Mouse (Mus musculus): Measurements from ENCODE around the gene Chat. TPM values are rescaled to one million over a fixed set of nuclear protein-coding genes. Genes with fewer than 3 reads are reported as not detected.
A peak's percentile ranks its signal among the peaks of the same experiment; 100 is the strongest.

Chat gene
- 4.8 and 5.7 TPM in 2 replicates for polyA plus RNA-seq (2015; fragmentation: Nextera tagmentation; extraction: Ambion mirVana)

GRCm38 (mm10) chr14:32465889-32466288 is at the start of gene Chat:
Gene Chat, minus strand, starts transcription at chr14:32465989.
- Histone ChIP-seq H3K27ac (replicated peaks) (no peak within 1 kb of the TSS), H3K9me3 (replicated peaks) (no peaks in the 10 kb centered on the region), H3K4me3 (replicated peaks) (peak within 1 kb of the TSS; percentile 40), H3K4me1 (peaks cover 33% of the 10 kb centered on the region), H3K4me2 (peak within 1 kb of the TSS; percentile 70), H3K9ac (replicated peaks) (peak within 1 kb of the TSS; percentile 36), H3K36me3 (no peaks in the 10 kb centered on the region), H3K27me3 (replicated peaks) (peaks cover 67% of the 10 kb centered on the region)
- ATAC-seq (ENCODE audit: low FRiP score): no peak
- 18% methylated on average over 13 of the region's 13 CpGs for WGBS

GRCm38 (mm10) chr14:32513336-32514032 is 47.7 kb upstream of the Chat start, which contains the start of gene Ercc6:
Gene Ercc6, plus strand, starts transcription at chr14:32513521.
- peaks cover 17% of the 10 kb centered on the region for H3K36me3 ChIP-seq
- H3K4me1 ChIP-seq: peaks cover 19% of the 10 kb centered on the region
- peak within 1 kb of the TSS; percentile 74 for H3K9ac ChIP-seq (replicated peaks)
- H3K4me3 ChIP-seq (replicated peaks): peak within 1 kb of the TSS; percentile 76
- no peaks in the 10 kb centered on the region for H3K27me3 ChIP-seq (replicated peaks)
- H3K27ac ChIP-seq (replicated peaks): peak within 1 kb of the TSS; percentile 90
- 0% methylated on average over 62 of the region's 62 CpGs for WGBS
- no peaks in the 10 kb centered on the region for H3K9me3 ChIP-seq (replicated peaks)
- peak; percentile 96 for ATAC-seq (ENCODE audit: low FRiP score)
- H3K4me2 ChIP-seq: peak within 1 kb of the TSS; percentile 79

GRCm38 (mm10) chr14:32512912-32513311 is 47.1 kb upstream of the Chat start:
- Histone ChIP-seq H3K9me3 (replicated peaks) (no peaks in the 10 kb centered on the region), H3K36me3 (peaks cover 14% of the 10 kb centered on the region), H3K4me1 (peaks cover 19% of the 10 kb centered on the region), H3K4me3 (replicated peaks) (peak overlapping the region; percentile 76), H3K4me2 (peak overlapping the region; percentile 79), H3K27ac (replicated peaks) (peak overlapping the region; percentile 90), H3K9ac (replicated peaks) (peak overlapping the region; percentile 74), H3K27me3 (replicated peaks) (no peaks in the 10 kb centered on the region)
- peak; percentile 34; the same call in 1 of the 2 replicates for ATAC-seq (ENCODE audit: low FRiP score)
- 36% methylated on average over 9 of the region's 9 CpGs for WGBS

GRCm38 (mm10) chr14:32509443-32509961 is 43.7 kb upstream of the Chat start:
- Histone ChIP-seq H3K4me1 (peaks cover 10% of the 10 kb centered on the region), H3K4me3 (replicated peaks) (no peak overlapping the region), H3K27me3 (replicated peaks) (no peaks in the 10 kb centered on the region), H3K9ac (replicated peaks) (no peak overlapping the region), H3K4me2 (no peak overlapping the region), H3K36me3 (no peaks in the 10 kb centered on the region), H3K9me3 (replicated peaks) (no peaks in the 10 kb centered on the region), H3K27ac (replicated peaks) (no peak overlapping the region)
- ATAC-seq (ENCODE audit: low FRiP score): no peak
- WGBS: 93% methylated on average over 6 of the region's 6 CpGs

- H3K36me3 ChIP-seq: no peaks in the 10 kb centered on the region
- H3K9ac ChIP-seq (replicated peaks): no peak overlapping the region
- no peak overlapping the region for H3K4me3 ChIP-seq (replicated peaks)
- H3K27me3 ChIP-seq (replicated peaks): no peaks in the 10 kb centered on the region
- no peaks in the 10 kb centered on the region for H3K9me3 ChIP-seq (replicated peaks)
- WGBS: 75% methylated on average over 10 of the region's 10 CpGs
- no peak overlapping the region for H3K4me2 ChIP-seq
- H3K27ac ChIP-seq (replicated peaks): no peak overlapping the region
- no peak for ATAC-seq (ENCODE audit: low FRiP score)
- H3K4me1 ChIP-seq: peaks cover 6% of the 10 kb centered on the region
Measured at GRCm38 (mm10) chr14:32508105-32508835, 42.5 kb upstream of the Chat start.

- H3K36me3 ChIP-seq: no peaks in the 10 kb centered on the region
- no peaks in the 10 kb centered on the region for H3K9me3 ChIP-seq (replicated peaks)
- H3K9ac ChIP-seq (replicated peaks): no peak overlapping the region
- H3K27me3 ChIP-seq (replicated peaks): no peaks in the 10 kb centered on the region
- H3K4me2 ChIP-seq: no peak overlapping the region
- 83% methylated on average over 4 of the region's 4 CpGs for WGBS
- ATAC-seq (ENCODE audit: low FRiP score): no peak
- no peak overlapping the region for H3K4me3 ChIP-seq (replicated peaks)
- H3K27ac ChIP-seq (replicated peaks): no peak overlapping the region
- peaks cover 2% of the 10 kb centered on the region; the same call in 1 of the 2 replicates for H3K4me1 ChIP-seq
Measured at GRCm38 (mm10) chr14:32507216-32507615, 41.4 kb upstream of the Chat start.

GRCm38 (mm10) chr14:32506329-32506728 is 40.5 kb upstream of the Chat start:
- no peak overlapping the region for H3K4me3 ChIP-seq (replicated peaks)
- no peaks in the 10 kb centered on the region; the same call in 1 of the 2 replicates for H3K27me3 ChIP-seq (replicated peaks)
- H3K36me3 ChIP-seq: no peaks in the 10 kb centered on the region
- peaks cover 2% of the 10 kb centered on the region; the same call in 1 of the 2 replicates for H3K4me1 ChIP-seq
- no peak for ATAC-seq (ENCODE audit: low FRiP score)
- no peak overlapping the region for H3K27ac ChIP-seq (replicated peaks)
- no peak overlapping the region for H3K4me2 ChIP-seq
- H3K9me3 ChIP-seq (replicated peaks): no peaks in the 10 kb centered on the region
- H3K9ac ChIP-seq (replicated peaks): no peak overlapping the region
- 90% methylated on average over 10 of the region's 10 CpGs for WGBS

GRCm38 (mm10) chr14:32503897-32504296 is 38.1 kb upstream of the Chat start:
- peaks cover 2% of the 10 kb centered on the region; the same call in 1 of the 2 replicates for H3K4me1 ChIP-seq
- H3K4me2 ChIP-seq: no peak overlapping the region
- H3K36me3 ChIP-seq: no peaks in the 10 kb centered on the region
- no peak for ATAC-seq (ENCODE audit: low FRiP score)
- H3K9me3 ChIP-seq (replicated peaks): no peaks in the 10 kb centered on the region
- no peak overlapping the region for H3K9ac ChIP-seq (replicated peaks)
- no peaks in the 10 kb centered on the region; the same call in 1 of the 2 replicates for H3K27me3 ChIP-seq (replicated peaks)
- no peak overlapping the region for H3K4me3 ChIP-seq (replicated peaks)
- H3K27ac ChIP-seq (replicated peaks): no peak overlapping the region
- 89% methylated on average over 1 of the region's 1 CpGs for WGBS

GRCm38 (mm10) chr14:32502764-32503688 is 37.2 kb upstream of the Chat start:
- Histone ChIP-seq H3K9ac (replicated peaks) (no peak overlapping the region), H3K4me3 (replicated peaks) (no peak overlapping the region), H3K27me3 (replicated peaks) (no peaks in the 10 kb centered on the region; the same call in 1 of the 2 replicates), H3K4me2 (no peak overlapping the region), H3K9me3 (replicated peaks) (no peaks in the 10 kb centered on the region), H3K36me3 (no peaks in the 10 kb centered on the region), H3K4me1 (peaks cover 2% of the 10 kb centered on the region; the same call in 1 of the 2 replicates), H3K27ac (replicated peaks) (no peak overlapping the region)
- WGBS: 66% methylated on average over 9 of the region's 9 CpGs
- no peak for ATAC-seq (ENCODE audit: low FRiP score)

GRCm38 (mm10) chr14:32501303-32501702 is 35.5 kb upstream of the Chat start:
- ATAC-seq (ENCODE audit: low FRiP score): no peak
- Histone ChIP-seq H3K4me1 (peaks cover 2% of the 10 kb centered on the region; the same call in 1 of the 2 replicates), H3K27ac (replicated peaks) (no peak overlapping the region), H3K4me3 (replicated peaks) (no peak overlapping the region), H3K4me2 (no peak overlapping the region), H3K27me3 (replicated peaks) (no peaks in the 10 kb centered on the region; the same call in 1 of the 2 replicates), H3K36me3 (no peaks in the 10 kb centered on the region), H3K9ac (replicated peaks) (no peak overlapping the region), H3K9me3 (replicated peaks) (no peaks in the 10 kb centered on the region)
- WGBS: 76% methylated on average over 2 of the region's 2 CpGs
